In genomic region chr12:8329236-8329635, GRCm38 (mm10) we compare ENCODE assay signal across 24 mouse cellular contexts. TPM values are rescaled to one million over a fixed set of nuclear protein-coding genes. Genes with fewer than 3 reads are reported as not detected.
A peak's percentile ranks its signal among the peaks of the same experiment; 100 is the strongest.
DNase-seq lines count a peak whose midpoint lies in the region; ATAC-seq and TF ChIP-seq lines count a peak whose summit lies in the region.
"Had no signal": no experiment of that assay in that cellular context is flagged by ENCODE, and none has a peak within 500 bp of the region (broad histone marks: within the 10 kb centered on the region; RNA-seq: fewer than 3 reads in every experiment).

No protein-coding gene starts in this region.

- no peak overlapping the region for H3K4me2 ChIP-seq in heart, postnatal 0 days (ENCODE audit: low read depth, low read length)
- H3K4me2 ChIP-seq in liver, embryonic 14.5 days (ENCODE audit: low read depth): no peak overlapping the region
- H3K4me2 ChIP-seq in liver, embryonic 11.5 days: no peak overlapping the region
- H3K4me2 ChIP-seq in stomach, postnatal 0 days (replicated peaks; ENCODE audit: low read depth): no peak overlapping the region
- H3K4me2 ChIP-seq: embryonic facial prominence, embryonic 15.5 days; forebrain, embryonic 12.5 days; heart, embryonic 15.5 days; kidney, embryonic 15.5 days; midbrain, embryonic 12.5 days; neural tube, embryonic 12.5 days had no signal

- no peak for TF ChIP-seq EP300 in heart, postnatal 0 days (IDR thresholded peaks at IDR 0.05; ENCODE audit: low read depth)
- TF ChIP-seq EP300 in liver, embryonic 14.5 days (IDR thresholded peaks at IDR 0.05; ENCODE audit: low read depth): no peak
- TF ChIP-seq EP300 in stomach, postnatal 0 days (optimal IDR thresholded peaks at IDR 0.05): no peak

- WGBS in heart, postnatal 0 days: 88% methylated on average over 7 of the region's 7 CpGs
- 72% methylated on average over 7 of the region's 7 CpGs for WGBS in liver, embryonic 14.5 days (ENCODE audit: insufficient replicate concordance)
- WGBS in liver, embryonic 11.5 days: 85% methylated on average over 7 of the region's 7 CpGs
- WGBS in stomach, postnatal 0 days: 92% methylated on average over 7 of the region's 7 CpGs
- 96% methylated on average over 7 of the region's 7 CpGs for WGBS in thymus, adult 2 months

- no peak for TF ChIP-seq POLR2A in thymus, adult 2 months (IDR thresholded peaks at IDR 0.05; ENCODE audit: control insufficient read depth, extremely low read depth, insufficient read depth, low read length, poor library complexity)

- no peak overlapping the region for H3K9ac ChIP-seq in heart, postnatal 0 days (replicated peaks; ENCODE audit: low read depth, low read length)
- no peak overlapping the region for H3K9ac ChIP-seq in liver, embryonic 14.5 days (replicated peaks)
- H3K9ac ChIP-seq in liver, embryonic 11.5 days (ENCODE audit: low read depth, low read length): no peak overlapping the region
- H3K9ac ChIP-seq in stomach, postnatal 0 days (ENCODE audit: low read length): no peak overlapping the region
- H3K9ac ChIP-seq: embryonic facial prominence, embryonic 15.5 days; forebrain, embryonic 12.5 days; heart, embryonic 15.5 days; kidney, embryonic 15.5 days; midbrain, embryonic 12.5 days; neural tube, embryonic 12.5 days had no signal

- H3K27me3 ChIP-seq in heart, postnatal 0 days (ENCODE audit: control insufficient read depth, insufficient read depth, low read length): no peaks in the 10 kb centered on the region
- no peaks in the 10 kb centered on the region for H3K27me3 ChIP-seq in liver, embryonic 14.5 days (ENCODE audit: control insufficient read depth, insufficient read depth, low read length)
- no peaks in the 10 kb centered on the region for H3K27me3 ChIP-seq in liver, embryonic 11.5 days (replicated peaks; ENCODE audit: control insufficient read depth, insufficient read depth, low read length)
- no peaks in the 10 kb centered on the region for H3K27me3 ChIP-seq in stomach, postnatal 0 days (ENCODE audit: control insufficient read depth, insufficient read depth, low read length)
- H3K27me3 ChIP-seq in thymus, adult 2 months (ENCODE audit: control insufficient read depth, insufficient read depth, low read length): no peaks in the 10 kb centered on the region
- H3K27me3 ChIP-seq: embryonic facial prominence, embryonic 15.5 days; forebrain, embryonic 12.5 days; heart, embryonic 15.5 days; kidney, embryonic 15.5 days; midbrain, embryonic 12.5 days; neural tube, embryonic 12.5 days had no signal

- no peak for ATAC-seq in heart, postnatal 0 days (ENCODE audit: insufficient read depth, low read depth)
- ATAC-seq in liver, embryonic 14.5 days (ENCODE audit: insufficient read depth): no peak
- ATAC-seq in liver, embryonic 11.5 days (replicated peaks; ENCODE audit: low FRiP score): no peak
- no peak for ATAC-seq in stomach, postnatal 0 days (ENCODE audit: low FRiP score, low TSS enrichment)
- ATAC-seq: CD4-positive, CD25-positive, alpha-beta regulatory T cell, adult 4 months; inflammation-experienced regulatory T-cells, adult 6 months had no signal

- 0 out of 2 replicates have a peak, but pooled peaks have one; percentile 19 for TF ChIP-seq CTCF in heart, postnatal 0 days (IDR thresholded peaks at IDR 0.05; ENCODE audit: low read depth)
- peak; percentile 20; the same call in 1 of the 2 replicates for TF ChIP-seq CTCF in liver, embryonic 14.5 days (IDR thresholded peaks at IDR 0.05; ENCODE audit: low read depth)
- TF ChIP-seq CTCF in stomach, postnatal 0 days (IDR thresholded peaks at IDR 0.05; ENCODE audit: low read depth): peak; percentile 45
- TF ChIP-seq CTCF in thymus, adult 2 months (IDR thresholded peaks at IDR 0.05; ENCODE audit: borderline replicate concordance, control insufficient read depth, extremely low read depth, insufficient read depth, low read length, poor library complexity): no peak

- no peak overlapping the region for H3K27ac ChIP-seq in heart, postnatal 0 days (ENCODE audit: low read depth)
- no peak overlapping the region for H3K27ac ChIP-seq in liver, embryonic 14.5 days
- no peak overlapping the region for H3K27ac ChIP-seq in liver, embryonic 11.5 days (ENCODE audit: low read depth, low read length)
- no peak overlapping the region for H3K27ac ChIP-seq in stomach, postnatal 0 days (replicated peaks)
- no peak overlapping the region for H3K27ac ChIP-seq in thymus, adult 2 months (ENCODE audit: control insufficient read depth, insufficient read depth, low read length)
- H3K27ac ChIP-seq: embryonic facial prominence, embryonic 15.5 days; forebrain, embryonic 12.5 days; heart, embryonic 15.5 days; kidney, embryonic 15.5 days; macrophage; midbrain, embryonic 12.5 days; neural tube, embryonic 12.5 days had no signal

- intact Hi-C loops in heart, postnatal 25 days (cut with DNase I): loop anchor here (5.0 to 10.0 kb wide), 2 partner anchors 58 to 306 kb away; no protein-coding TSS in a partner anchor

- peak; percentile 67 for DNase-seq in adrenal gland, postnatal 10 days
- no peak for DNase-seq in adrenal gland, adult 18-20 months (ENCODE audit: low spot score in 2 of 2)
- no peak for DNase-seq in heart, postnatal 0 days (ENCODE audit: low spot score)
- DNase-seq in heart, postnatal 25 days (ENCODE audit: low spot score): no peak
- no peak for DNase-seq in liver, embryonic 14.5 days (ENCODE audit: low read depth in 3 of 3, low spot score in 3 of 3)
- no peak for DNase-seq in liver, embryonic 11.5 days (ENCODE audit: low spot score)
- no peak for DNase-seq in stomach, postnatal 0 days (ENCODE audit: low spot score)
- no peak for DNase-seq in thymus, adult 2 months
- DNase-seq: cerebellum, adult 18-20 months; cerebellum, postnatal 36 days; gastrocnemius, postnatal 25 days; layer of hippocampus, postnatal 36 days; lung, adult 18-20 months; right cerebral cortex, postnatal 4 days had no signal

- H3K36me3 ChIP-seq in heart, postnatal 0 days (replicated peaks; ENCODE audit: control insufficient read depth, insufficient read depth, low read length): peaks cover 23% of the 10 kb centered on the region; the same call in 1 of the 2 replicates
- H3K36me3 ChIP-seq in liver, embryonic 14.5 days (replicated peaks; ENCODE audit: control insufficient read depth, insufficient read depth, low read depth): no peaks in the 10 kb centered on the region
- H3K36me3 ChIP-seq in liver, embryonic 11.5 days (ENCODE audit: control insufficient read depth, insufficient read depth, low read length): 0 out of 2 replicates have a peak, but pooled peaks cover 4% of the 10 kb centered on the region
- no peaks in the 10 kb centered on the region; the same call in 1 of the 2 replicates for H3K36me3 ChIP-seq in stomach, postnatal 0 days (ENCODE audit: control insufficient read depth, insufficient read depth, low read length)
- H3K36me3 ChIP-seq in thymus, adult 2 months (ENCODE audit: control insufficient read depth, insufficient read depth, low read length): no peaks in the 10 kb centered on the region

- no peaks in the 10 kb centered on the region for H3K9me3 ChIP-seq in heart, postnatal 0 days (replicated peaks; ENCODE audit: control insufficient read depth, low read length)
- H3K9me3 ChIP-seq in liver, embryonic 14.5 days (ENCODE audit: control insufficient read depth, low read length): no peaks in the 10 kb centered on the region
- H3K9me3 ChIP-seq in liver, embryonic 11.5 days (ENCODE audit: control insufficient read depth, low read length): no peaks in the 10 kb centered on the region
- H3K9me3 ChIP-seq in stomach, postnatal 0 days (ENCODE audit: control insufficient read depth, low read length): no peaks in the 10 kb centered on the region
- H3K9me3 ChIP-seq: embryonic facial prominence, embryonic 15.5 days; forebrain, embryonic 12.5 days; G1E; heart, embryonic 15.5 days; kidney, embryonic 15.5 days; midbrain, embryonic 12.5 days; neural tube, embryonic 12.5 days had no signal

- H3K4me3 ChIP-seq in heart, postnatal 0 days (ENCODE audit: low read depth, low read length): no peak overlapping the region
- no peak overlapping the region for H3K4me3 ChIP-seq in liver, embryonic 14.5 days (ENCODE audit: insufficient read depth in 1 of 2, low read depth in 2 of 2, low read length in 2 of 2)
- no peak overlapping the region for H3K4me3 ChIP-seq in liver, embryonic 11.5 days (ENCODE audit: low read depth, low read length)
- no peak overlapping the region for H3K4me3 ChIP-seq in stomach, postnatal 0 days (ENCODE audit: low read depth, low read length)
- no peak overlapping the region for H3K4me3 ChIP-seq in thymus, adult 2 months (ENCODE audit: control insufficient read depth, insufficient read depth, low read length)
- H3K4me3 ChIP-seq: embryonic facial prominence, embryonic 15.5 days; forebrain, embryonic 12.5 days; heart, embryonic 15.5 days; kidney, embryonic 15.5 days; midbrain, embryonic 12.5 days; neural tube, embryonic 12.5 days had no signal

- H3K4me1 ChIP-seq in heart, postnatal 0 days (ENCODE audit: control insufficient read depth, insufficient read depth): peaks cover 18% of the 10 kb centered on the region
- H3K4me1 ChIP-seq in liver, embryonic 14.5 days (replicated peaks; ENCODE audit: control insufficient read depth in 2 of 2, insufficient read depth in 2 of 2, low read length in 1 of 2): peaks cover 0 to 2% of the 10 kb centered on the region in 2 experiments; a peak in 1 of 4 replicates
- no peaks in the 10 kb centered on the region for H3K4me1 ChIP-seq in liver, embryonic 11.5 days (replicated peaks; ENCODE audit: control insufficient read depth, insufficient read depth, low read length)
- 0 out of 2 replicates have a peak, but pooled peaks cover 3% of the 10 kb centered on the region for H3K4me1 ChIP-seq in stomach, postnatal 0 days (replicated peaks; ENCODE audit: control insufficient read depth, insufficient read depth)
- no peaks in the 10 kb centered on the region for H3K4me1 ChIP-seq in thymus, adult 2 months (replicated peaks; ENCODE audit: control insufficient read depth, insufficient read depth, low read length)

RNA-seq across cellular contexts. Expression of gene Hs1bp3, which starts 16.0 kb away (rescaled TPM):
- total RNA-seq in adrenal gland, postnatal 10 days (2021): 10 to 100 TPM; 11.0 to 16.9 TPM
- 10 to 100 TPM; 12.4 to 16.5 TPM for total RNA-seq in adrenal gland, adult 18-20 months (2021)
- total RNA-seq in heart, postnatal 0 days (2014; rRNA removed; ENCODE audit: low replicate concordance): 9.5 and 11.7 TPM in 2 replicates
- polyA plus RNA-seq in heart, postnatal 0 days (2015; fragmentation: Nextera tagmentation; extraction: Ambion mirVana): 9.7 TPM in 2 replicates
- 10 to 100 TPM; 11.9 to 14.1 TPM for total RNA-seq in heart, postnatal 25 days (2021)
- polyA plus RNA-seq in liver, embryonic 14.5 days (2012; rRNA removed): 2.4 and 2.7 TPM in 2 replicates
- polyA plus RNA-seq in liver, embryonic 14.5 days (2014; fragmentation: Nextera tagmentation; extraction: Ambion mirVana): 2.1 and 2.3 TPM in 2 replicates
- 8.6 and 8.8 TPM in 2 replicates for polyA plus RNA-seq in liver, embryonic 11.5 days (2014; fragmentation: Nextera tagmentation; extraction: Ambion mirVana)
- polyA plus RNA-seq in stomach, postnatal 0 days (2015; fragmentation: Nextera tagmentation; extraction: Ambion mirVana): 7.0 and 7.7 TPM in 2 replicates
- 12.4 and 14.3 TPM in 2 replicates for polyA plus RNA-seq in thymus, adult 2 months (2012; rRNA removed)

RNA-seq across cellular contexts. Expression of gene Gdf7, which starts 27.5 kb away (rescaled TPM):
- total RNA-seq in adrenal gland, postnatal 10 days (2021): under 1 TPM in 1 of 2 experiments, not detected in 1; 0.18 TPM
- not detected for total RNA-seq in adrenal gland, adult 18-20 months (2021)
- total RNA-seq in heart, postnatal 0 days (2014; rRNA removed; ENCODE audit: low replicate concordance): not detected in 2 replicates
- polyA plus RNA-seq in heart, postnatal 0 days (2015; fragmentation: Nextera tagmentation; extraction: Ambion mirVana): not detected in 2 replicates
- under 1 TPM; 0.23 to 0.53 TPM for total RNA-seq in heart, postnatal 25 days (2021)
- polyA plus RNA-seq in liver, embryonic 14.5 days (2012; rRNA removed): not detected in 2 replicates
- polyA plus RNA-seq in liver, embryonic 14.5 days (2014; fragmentation: Nextera tagmentation; extraction: Ambion mirVana): not detected in 2 replicates
- not detected in 2 replicates for polyA plus RNA-seq in liver, embryonic 11.5 days (2014; fragmentation: Nextera tagmentation; extraction: Ambion mirVana)
- polyA plus RNA-seq in stomach, postnatal 0 days (2015; fragmentation: Nextera tagmentation; extraction: Ambion mirVana): 0.06 TPM in 1 of 2 replicates, not detected in the other
- 2.3 and 3.5 TPM in 2 replicates for polyA plus RNA-seq in thymus, adult 2 months (2012; rRNA removed)
- total RNA-seq: G1E; gastrocnemius, postnatal 25 days had no signal
- polyA plus RNA-seq: CD4-positive, CD25-positive, alpha-beta regulatory T cell, adult 4 months; G1E; heart, embryonic 15.5 days; inflammation-experienced regulatory T-cells, adult 6 months; macrophage had no signal
